ENCODE assay signal across 31 mouse cellular contexts in genomic region chr11:24018783-24019182, GRCm38 (mm10). TPM values are rescaled to one million over a fixed set of nuclear protein-coding genes. Genes with fewer than 3 reads are reported as not detected.
"Had no signal": no experiment of that assay in that cellular context is flagged by ENCODE, and none has a peak within 500 bp of the region (broad histone marks: within the 10 kb centered on the region; RNA-seq: fewer than 3 reads in every experiment).

No protein-coding gene starts in this region.

- H3K27ac ChIP-seq: gastrocnemius, adult 2 months; heart, adult 2 months; heart, embryonic 10.5 days; hindbrain, embryonic 10.5 days; hindbrain, embryonic 12.5 days; hindbrain, embryonic 14.5 days; intestine, embryonic 15.5 days; layer of hippocampus, adult 2 months; left cerebral cortex, adult 2 months; limb, embryonic 10.5 days; limb, embryonic 12.5 days had no signal

- H3K27me3 ChIP-seq: heart, embryonic 12.5 days; hindbrain, embryonic 12.5 days; intestine, embryonic 15.5 days; limb, embryonic 12.5 days had no signal

- H3K9me3 ChIP-seq: heart, embryonic 10.5 days; heart, embryonic 12.5 days; hindbrain, embryonic 10.5 days; hindbrain, embryonic 12.5 days; intestine, embryonic 15.5 days; limb, embryonic 10.5 days; limb, embryonic 12.5 days had no signal

- H3K4me1 ChIP-seq: hindbrain, embryonic 10.5 days; intestine, embryonic 15.5 days; limb, embryonic 12.5 days had no signal

- H3K4me3 ChIP-seq: gastrocnemius, adult 2 months; heart, adult 2 months; heart, embryonic 10.5 days; heart, embryonic 12.5 days; hindbrain, embryonic 10.5 days; hindbrain, embryonic 12.5 days; intestine, embryonic 15.5 days; layer of hippocampus, adult 2 months; left cerebral cortex, adult 2 months; limb, embryonic 10.5 days; limb, embryonic 12.5 days had no signal

- H3K4me2 ChIP-seq: heart, embryonic 12.5 days; hindbrain, embryonic 12.5 days; hindbrain, embryonic 14.5 days; intestine, embryonic 15.5 days; limb, embryonic 12.5 days had no signal

- H3K9ac ChIP-seq: heart, embryonic 12.5 days; hindbrain, embryonic 12.5 days; hindbrain, embryonic 14.5 days; intestine, embryonic 15.5 days; limb, embryonic 12.5 days had no signal

- H3K36me3 ChIP-seq: heart, embryonic 10.5 days; heart, embryonic 12.5 days; hindbrain, embryonic 10.5 days; hindbrain, embryonic 12.5 days; intestine, embryonic 15.5 days; limb, embryonic 10.5 days; limb, embryonic 12.5 days had no signal

- DNase-seq: gastrocnemius, adult 2 months; gastrocnemius, postnatal 10 days; gastrocnemius, postnatal 36 days; heart, adult 11 months; heart, adult 2 months; heart, postnatal 10 days; heart, postnatal 4 days; kidney, adult 18-20 months; kidney, adult 8-10 months; kidney, postnatal 10 days; kidney, postnatal 25 days; kidney, postnatal 4 days had no signal

RNA-seq across cellular contexts. Expression of gene A830031A19Rik, which starts 56.1 kb away (rescaled TPM):
- total RNA-seq: gastrocnemius, adult 2 months; gastrocnemius, postnatal 10 days; gastrocnemius, postnatal 36 days; heart, adult 2 months; heart, postnatal 10 days; heart, postnatal 25 days; heart, postnatal 4 days had no signal
- polyA plus RNA-seq: gonadal fat pad, adult 2 months; heart, adult 2 months; heart, embryonic 10.5 days; heart, embryonic 12.5 days; heart, embryonic 14.5 days; heart, embryonic 16.5 days; hindbrain, embryonic 10.5 days; hindbrain, embryonic 12.5 days; hindbrain, embryonic 14.5 days; inflammation-experienced regulatory T-cells, adult 6 months; intestine, embryonic 15.5 days; intestine, postnatal 0 days; kidney, embryonic 14.5 days; kidney, embryonic 16.5 days; limb, embryonic 10.5 days; limb, embryonic 12.5 days; limb, embryonic 14.5 days had no signal

RNA-seq across cellular contexts. Expression of gene Bcl11a, which starts 59.1 kb away (rescaled TPM):
- total RNA-seq: gastrocnemius, adult 2 months had no signal
